ENCODE assay signal across 9 mouse cellular contexts in the genomic region with DNA sequence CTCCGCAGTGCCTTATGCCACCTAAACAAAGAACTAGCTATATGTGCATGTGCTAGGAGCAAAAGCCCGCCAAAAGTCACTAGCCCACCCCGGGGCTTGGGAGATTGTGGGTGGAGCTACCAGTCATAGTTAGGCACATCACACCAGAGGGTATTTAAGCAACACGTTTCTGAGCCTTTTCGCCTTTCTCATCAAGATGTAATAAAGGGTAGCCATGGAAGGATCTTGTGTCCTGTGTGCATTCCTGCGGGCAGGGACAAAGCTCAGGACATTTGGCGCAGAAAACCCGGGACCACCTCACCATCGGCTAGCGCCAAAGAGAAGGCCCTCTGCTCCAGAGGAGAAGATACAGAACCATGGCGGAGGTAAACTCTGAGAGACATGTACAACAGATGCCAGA. TPM values are rescaled to one million over a fixed set of nuclear protein-coding genes. Genes with fewer than 3 reads are reported as not detected.
DNase-seq lines count a peak whose midpoint lies in the region; ATAC-seq lines count a peak whose summit lies in the region.
"Had no signal": no experiment of that assay in that cellular context is flagged by ENCODE, and none has a peak within 500 bp of the region (broad histone marks: within the 10 kb centered on the region; RNA-seq: fewer than 3 reads in every experiment).

No protein-coding gene starts in this region.

- H3K27me3 ChIP-seq in kidney, embryonic 15.5 days, result no peaks in the 10 kb centered on the region
- H3K27me3 ChIP-seq in hindbrain, embryonic 14.5 days (ENCODE audit: control insufficient read depth, insufficient read depth, low read length), result no peaks in the 10 kb centered on the region
- H3K27me3 ChIP-seq in midbrain, embryonic 12.5 days, result 0 out of 2 replicates have a peak, but pooled peaks cover 6% of the 10 kb centered on the region
- H3K27me3 ChIP-seq: Patski had no signal

- no peaks in the 10 kb centered on the region for H3K36me3 ChIP-seq in kidney, embryonic 15.5 days
- no peaks in the 10 kb centered on the region for H3K36me3 ChIP-seq in hindbrain, embryonic 14.5 days (replicated peaks; ENCODE audit: control insufficient read depth, insufficient read depth)
- no peaks in the 10 kb centered on the region for H3K36me3 ChIP-seq in midbrain, embryonic 12.5 days

- no peak for DNase-seq in kidney, adult 11 months
- DNase-seq in hindbrain, embryonic 14.5 days (ENCODE audit: low spot score), result no peak
- no peak for DNase-seq in ovary, postnatal 14 days (ENCODE audit: low spot score)
- no peak for DNase-seq in spleen, adult 18-20 months

- no peaks in the 10 kb centered on the region for H3K9me3 ChIP-seq in kidney, embryonic 15.5 days (replicated peaks)
- no peaks in the 10 kb centered on the region for H3K9me3 ChIP-seq in hindbrain, embryonic 14.5 days (ENCODE audit: control insufficient read depth, low read length)
- no peaks in the 10 kb centered on the region for H3K9me3 ChIP-seq in midbrain, embryonic 12.5 days

- H3K27ac ChIP-seq in kidney, embryonic 15.5 days, result no peak overlapping the region
- H3K27ac ChIP-seq in hindbrain, embryonic 14.5 days, result 0 out of 2 replicates have a peak overlapping the region, but pooled peaks have one; percentile 70
- 0 out of 2 replicates have a peak overlapping the region, but pooled peaks have one; percentile 85 for H3K27ac ChIP-seq in midbrain, embryonic 12.5 days (replicated peaks)

- ATAC-seq in kidney, embryonic 15.5 days (replicated peaks; ENCODE audit: low FRiP score), result no peak; the same call in 1 of the 2 replicates
- ATAC-seq in common myeloid progenitor, adult 5-6 weeks (replicated peaks; ENCODE audit: low read depth, poor library complexity, severe bottlenecking), result peak; percentile 10
- ATAC-seq in hindbrain, embryonic 14.5 days (ENCODE audit: low FRiP score), result no peak
- ATAC-seq in midbrain, embryonic 12.5 days (ENCODE audit: low FRiP score, low read depth), result 0 out of 2 replicates have a peak, but pooled peaks have one; percentile 2
- no peak for ATAC-seq in megakaryocyte, adult 5-6 weeks (ENCODE audit: poor library complexity, severe bottlenecking)
- ATAC-seq: Patski had no signal

- peak overlapping the region; percentile 88 for H3K4me2 ChIP-seq in kidney, embryonic 15.5 days
- H3K4me2 ChIP-seq in hindbrain, embryonic 14.5 days (replicated peaks), result peak overlapping the region; percentile 84
- peak overlapping the region; percentile 74 for H3K4me2 ChIP-seq in midbrain, embryonic 12.5 days (replicated peaks)

- H3K4me3 ChIP-seq in kidney, embryonic 15.5 days (replicated peaks), result peak overlapping the region; percentile 74
- peak overlapping the region; percentile 69 for H3K4me3 ChIP-seq in hindbrain, embryonic 14.5 days (replicated peaks; ENCODE audit: low read length)
- peak overlapping the region; percentile 69 for H3K4me3 ChIP-seq in midbrain, embryonic 12.5 days

- peak overlapping the region; percentile 61 for H3K9ac ChIP-seq in kidney, embryonic 15.5 days
- peak overlapping the region; percentile 61 for H3K9ac ChIP-seq in hindbrain, embryonic 14.5 days
- peak overlapping the region; percentile 63 for H3K9ac ChIP-seq in midbrain, embryonic 12.5 days (replicated peaks)

- peaks cover 6% of the 10 kb centered on the region; the same call in 1 of the 2 replicates for H3K4me1 ChIP-seq in kidney, embryonic 15.5 days
- no peaks in the 10 kb centered on the region for H3K4me1 ChIP-seq in hindbrain, embryonic 14.5 days (replicated peaks; ENCODE audit: control insufficient read depth, insufficient read depth, low read length)
- peaks cover 7% of the 10 kb centered on the region; the same call in 1 of the 2 replicates for H3K4me1 ChIP-seq in midbrain, embryonic 12.5 days

- WGBS in kidney, embryonic 15.5 days, result 11% methylated on average over 11 of the region's 11 CpGs
- 18% methylated on average over 11 of the region's 11 CpGs for WGBS in hindbrain, embryonic 14.5 days
- WGBS in midbrain, embryonic 12.5 days, result 19% methylated on average over 11 of the region's 11 CpGs

RNA-seq across cellular contexts. Expression of a gene that starts 21.0 kb away (rescaled TPM):
- polyA plus RNA-seq in kidney, embryonic 15.5 days (2015; fragmentation: Nextera tagmentation; extraction: Ambion mirVana), result not detected in 2 replicates
- not detected in 2 replicates for total RNA-seq in common myeloid progenitor, adult 5-6 weeks (2017)
- polyA plus RNA-seq in hindbrain, embryonic 14.5 days (2014; fragmentation: Nextera tagmentation; extraction: Ambion mirVana), result not detected in 2 replicates
- polyA plus RNA-seq in midbrain, embryonic 12.5 days (2016; fragmentation: Nextera tagmentation; extraction: Ambion mirVana), result not detected in 2 replicates
- total RNA-seq in megakaryocyte, adult 5-6 weeks (2015), result not detected in 2 replicates
- total RNA-seq in megakaryocyte, adult 5-6 weeks (2017), result not detected in 2 replicates
- polyA plus RNA-seq: Patski had no signal

RNA-seq across cellular contexts. Expression of a gene that starts 29.6 kb away (rescaled TPM):
- polyA plus RNA-seq in kidney, embryonic 15.5 days (2015; fragmentation: Nextera tagmentation; extraction: Ambion mirVana), result not detected in 2 replicates
- not detected in 2 replicates for total RNA-seq in common myeloid progenitor, adult 5-6 weeks (2017)
- not detected in 2 replicates for polyA plus RNA-seq in hindbrain, embryonic 14.5 days (2014; fragmentation: Nextera tagmentation; extraction: Ambion mirVana)
- polyA plus RNA-seq in midbrain, embryonic 12.5 days (2016; fragmentation: Nextera tagmentation; extraction: Ambion mirVana), result not detected in 2 replicates
- total RNA-seq in megakaryocyte, adult 5-6 weeks (2015), result not detected in 2 replicates
- not detected in 2 replicates for total RNA-seq in megakaryocyte, adult 5-6 weeks (2017)
- polyA plus RNA-seq: Patski had no signal

Comparison
In these comparisons a context has a peak if more than half of its experiments do, and no peak if none do; other contexts are left out.
1. ATAC-seq: peak in common myeloid progenitor, adult 5-6 weeks (single experiment) and midbrain, embryonic 12.5 days (single experiment); none in kidney, embryonic 15.5 days (single experiment), hindbrain, embryonic 14.5 days (single experiment) and megakaryocyte, adult 5-6 weeks (single experiment).
2. Peak in every context shown above with its lines, with median percentiles within 50 percentile points of each other: H3K4me2 ChIP-seq, H3K4me3 ChIP-seq and H3K9ac ChIP-seq.